Mouse (Mus musculus): ENCODE data around the gene Rnf126.
"Not testable (repeated sequence)": the region's sequence is repeated elsewhere in the genome, so short reads cannot be mapped to it uniquely, and the experiment has no call there.

Rnf126 gene

DNA sequence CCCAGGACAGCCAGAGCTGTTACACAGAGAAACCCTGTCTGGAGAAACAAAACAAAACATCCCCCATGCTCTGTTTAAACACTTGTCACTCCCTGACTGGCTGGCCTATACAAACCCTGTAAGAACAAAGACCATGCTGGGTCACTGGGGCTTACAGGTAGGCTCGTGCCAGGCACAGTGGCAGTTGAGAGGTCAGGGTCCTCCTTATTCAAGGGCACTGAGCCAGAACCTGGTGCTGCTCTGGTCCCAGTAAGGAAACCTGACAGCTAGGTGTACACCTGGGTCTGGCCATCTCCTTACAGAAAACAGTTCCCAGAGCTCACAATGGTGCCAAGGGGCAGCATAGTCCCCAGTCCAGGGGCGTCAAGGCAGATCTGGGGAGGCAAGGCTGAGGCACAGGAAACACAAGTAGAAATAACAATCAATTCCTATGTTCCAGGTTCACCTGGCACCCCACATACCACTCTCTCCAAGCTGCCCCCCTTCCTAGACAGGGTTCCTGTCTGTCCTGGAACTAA, 1.5 kb downstream of the Rnf126 start:
- no peak for DNase-seq (ENCODE audit: low spot score)

DNA sequence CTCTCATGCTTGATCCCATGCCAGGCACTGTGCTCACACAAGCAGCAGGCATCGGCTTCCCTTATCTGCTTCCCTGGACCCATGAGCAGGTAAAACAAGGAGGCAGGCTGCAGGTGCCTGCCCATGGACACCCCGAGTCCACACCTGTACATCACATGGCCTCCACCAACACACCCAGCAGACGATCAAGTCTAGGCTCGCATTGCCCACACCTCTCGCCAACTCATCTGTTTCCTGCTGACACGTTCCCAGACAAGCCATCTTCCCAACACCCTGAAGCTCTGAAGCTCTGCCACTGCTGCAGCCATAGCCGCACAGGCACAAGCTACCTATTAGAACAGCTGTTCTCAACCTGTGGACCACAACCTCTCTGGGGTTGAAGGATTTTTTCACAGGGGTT, 2.5 kb downstream of the Rnf126 start:
- no peak for DNase-seq (ENCODE audit: low spot score)

DNA sequence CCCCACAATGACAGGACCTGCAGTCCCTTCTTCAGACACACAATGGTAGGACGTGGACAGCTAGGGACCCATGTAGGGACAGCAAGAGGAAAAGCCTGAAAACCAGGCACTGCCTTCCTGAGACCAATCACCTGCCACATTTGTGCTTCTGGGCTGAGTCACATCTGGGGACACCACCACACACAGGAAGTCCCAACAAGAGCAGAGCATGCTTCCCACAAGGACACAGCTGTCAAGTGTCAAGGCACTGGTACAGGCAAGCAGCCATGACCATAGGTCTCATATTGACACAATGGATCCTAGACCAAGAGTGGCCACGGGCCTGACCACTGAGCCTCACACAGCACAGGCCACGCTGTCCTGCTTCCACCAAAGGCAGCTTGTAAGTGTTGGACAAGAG, 3.9 kb downstream of the Rnf126 start:
- DNase-seq (ENCODE audit: low spot score), result no peak

DNA sequence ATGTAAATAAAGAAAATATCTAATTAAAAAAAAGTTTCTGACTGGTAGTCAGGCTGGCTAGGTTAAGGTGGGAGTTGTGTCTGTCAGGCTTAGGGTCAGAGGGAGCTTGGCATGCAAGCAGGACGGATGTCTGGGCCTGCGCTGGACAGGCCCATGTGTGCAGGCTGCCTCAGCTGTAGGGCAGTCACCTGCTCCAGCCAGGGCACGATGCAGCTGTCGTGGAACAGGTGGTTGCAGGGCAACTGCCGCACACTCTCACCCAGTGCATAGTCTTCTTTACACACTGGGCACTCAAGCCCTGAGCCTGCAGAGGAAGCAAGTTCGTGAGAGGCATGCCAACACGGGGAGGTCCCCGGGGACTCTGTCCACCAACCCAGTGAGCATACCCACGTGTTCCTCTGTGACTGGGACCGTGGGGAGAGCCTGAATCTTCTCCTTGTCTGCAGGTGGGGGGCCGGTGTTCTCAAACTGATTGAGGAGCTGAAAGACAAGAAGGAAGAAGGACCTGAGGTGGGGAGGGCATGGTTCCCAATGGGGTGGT, 6.1 kb downstream of the Rnf126 start:
- DNase-seq (ENCODE audit: low spot score), result no peak

DNA sequence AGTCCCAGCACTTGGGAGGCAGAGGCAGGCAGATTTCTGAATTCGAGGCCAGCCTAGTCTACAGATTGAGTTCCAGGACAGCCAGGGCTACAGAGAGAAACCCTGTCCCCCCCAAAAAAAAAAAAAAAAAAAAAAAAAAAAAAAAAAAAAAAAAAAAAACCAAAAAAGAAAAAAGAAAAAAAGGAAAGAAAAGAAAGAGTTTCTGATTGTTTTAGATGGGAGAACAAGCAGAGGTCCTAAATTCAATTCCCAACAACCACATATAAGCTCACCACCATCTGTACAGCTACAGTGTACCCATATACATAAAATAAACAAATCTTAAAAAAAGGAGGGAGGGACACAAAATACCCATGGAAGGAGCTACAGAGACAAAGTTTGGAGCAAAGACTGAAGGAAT, 7.1 kb downstream of the Rnf126 start:
- not testable (repeated sequence) for DNase-seq (ENCODE audit: low spot score)

DNA sequence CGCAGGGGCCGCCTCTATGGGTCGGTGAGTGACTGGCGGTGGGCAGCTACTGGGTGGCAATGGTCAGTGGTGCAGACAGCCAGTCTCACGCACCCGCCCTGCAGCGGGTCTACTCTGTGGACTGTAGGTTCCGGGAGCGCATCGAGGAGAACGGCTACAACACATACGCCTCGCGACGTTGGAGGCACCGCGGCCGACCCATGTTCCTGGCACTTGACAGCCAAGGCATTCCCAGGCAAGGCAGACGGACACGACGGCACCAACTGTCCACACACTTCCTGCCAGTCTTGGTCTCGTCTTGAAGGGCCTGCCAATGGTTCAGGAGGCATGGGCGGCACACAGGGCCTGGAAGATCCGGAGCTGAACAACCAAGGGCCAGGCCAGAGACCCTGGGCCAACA, 10.1 kb downstream of the Rnf126 start:
- DNase-seq (ENCODE audit: low spot score), result no peak

DNA sequence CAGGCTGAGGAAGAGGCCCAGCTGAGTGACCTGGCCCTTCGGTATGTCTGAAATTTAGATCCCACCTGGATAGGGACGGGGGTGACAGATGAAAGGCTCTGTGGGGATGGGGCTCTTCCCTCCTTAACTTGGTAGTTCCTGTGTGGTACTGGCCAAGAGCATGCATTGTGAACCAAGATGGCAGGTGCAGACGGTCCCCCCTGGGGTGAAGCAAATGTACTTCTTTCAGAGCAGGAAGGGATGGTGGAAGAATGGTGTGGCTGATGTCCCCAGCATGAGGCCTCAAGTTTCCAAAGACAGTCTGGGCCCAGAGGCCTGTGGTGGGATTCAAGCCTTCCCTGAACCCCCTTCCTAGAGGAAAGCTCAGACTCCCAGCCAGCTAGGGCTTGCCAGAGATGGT, 10.9 kb downstream of the Rnf126 start:
- DNase-seq (ENCODE audit: low spot score), result no peak

DNA sequence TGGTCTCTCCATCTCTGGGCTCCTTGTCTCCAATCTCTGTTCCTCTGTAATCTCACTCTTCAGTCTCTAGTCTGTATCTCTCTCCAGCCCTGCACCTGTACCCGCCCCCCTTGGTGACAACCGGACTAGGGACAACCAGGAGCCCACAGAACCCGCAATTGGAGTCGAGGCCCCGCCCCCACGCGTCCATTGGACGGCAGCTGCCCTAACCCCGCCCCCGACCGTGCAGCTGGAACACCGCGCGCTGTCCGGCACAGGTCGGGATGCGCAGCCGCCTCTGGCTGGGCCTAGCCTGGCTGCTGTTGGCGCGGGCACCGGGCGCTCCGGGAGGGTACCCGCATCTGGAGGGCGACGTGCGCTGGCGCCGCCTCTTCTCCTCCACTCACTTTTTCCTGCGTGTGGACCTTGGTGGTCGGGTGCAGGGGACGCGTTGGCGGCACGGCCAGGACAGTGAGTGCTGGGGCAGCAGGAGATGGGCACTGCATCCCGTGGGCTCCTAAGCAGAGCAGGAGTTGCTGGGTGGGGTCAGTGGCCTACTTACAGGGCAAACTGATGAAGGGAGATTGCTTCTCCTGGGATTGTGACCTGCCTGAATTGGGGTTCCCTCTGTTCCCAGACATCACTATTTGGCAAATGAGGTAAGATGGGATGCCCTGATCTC, 11.8 kb downstream of the Rnf126 start, which contains the start of gene Fgf22:
TSS of gene Fgf22 (plus strand) at position 221 of the 661 bp plus-strand sequence.
- DNase-seq (ENCODE audit: low spot score), result no peak

DNA sequence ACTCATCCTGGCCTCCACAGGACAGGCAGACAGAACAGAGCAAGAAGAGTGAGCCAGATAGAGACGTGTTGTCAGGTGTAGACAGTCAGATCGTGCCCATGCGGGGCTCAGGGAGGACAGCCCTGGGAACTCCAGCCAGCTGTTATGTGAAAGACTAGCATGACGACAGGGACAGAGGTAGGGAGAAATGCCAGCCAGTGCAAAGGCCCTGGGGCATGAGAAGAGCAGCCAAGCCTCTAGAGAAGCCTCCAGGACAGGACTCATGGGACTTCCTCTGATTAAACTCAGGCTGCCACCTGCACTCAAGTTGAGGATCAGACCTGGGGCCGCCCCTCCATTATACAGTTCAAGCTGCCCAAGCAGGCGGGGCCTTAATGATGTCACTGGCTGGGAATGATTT, 18.3 kb downstream of the Rnf126 start:
- DNase-seq (ENCODE audit: low spot score), result no peak

DNA sequence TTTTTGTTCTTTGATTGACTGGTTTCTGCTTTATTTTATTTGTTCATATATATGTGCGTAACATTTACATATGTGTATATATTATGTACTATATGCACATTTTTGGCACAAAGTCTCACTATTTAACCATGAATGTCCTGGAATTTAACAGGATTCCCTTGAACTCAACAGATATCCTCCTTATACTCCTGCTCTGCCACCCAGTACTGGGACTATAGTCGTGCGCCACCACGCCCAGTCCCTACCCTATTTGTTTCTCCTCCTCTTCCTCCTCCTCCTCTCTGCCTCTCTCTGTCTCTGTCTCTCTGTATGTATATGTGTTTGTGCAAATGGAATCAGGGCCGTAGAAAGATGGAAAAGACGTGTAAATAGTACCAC, 20.0 kb downstream of the Rnf126 start:
- DNase-seq (ENCODE audit: low spot score), result no peak

DNA sequence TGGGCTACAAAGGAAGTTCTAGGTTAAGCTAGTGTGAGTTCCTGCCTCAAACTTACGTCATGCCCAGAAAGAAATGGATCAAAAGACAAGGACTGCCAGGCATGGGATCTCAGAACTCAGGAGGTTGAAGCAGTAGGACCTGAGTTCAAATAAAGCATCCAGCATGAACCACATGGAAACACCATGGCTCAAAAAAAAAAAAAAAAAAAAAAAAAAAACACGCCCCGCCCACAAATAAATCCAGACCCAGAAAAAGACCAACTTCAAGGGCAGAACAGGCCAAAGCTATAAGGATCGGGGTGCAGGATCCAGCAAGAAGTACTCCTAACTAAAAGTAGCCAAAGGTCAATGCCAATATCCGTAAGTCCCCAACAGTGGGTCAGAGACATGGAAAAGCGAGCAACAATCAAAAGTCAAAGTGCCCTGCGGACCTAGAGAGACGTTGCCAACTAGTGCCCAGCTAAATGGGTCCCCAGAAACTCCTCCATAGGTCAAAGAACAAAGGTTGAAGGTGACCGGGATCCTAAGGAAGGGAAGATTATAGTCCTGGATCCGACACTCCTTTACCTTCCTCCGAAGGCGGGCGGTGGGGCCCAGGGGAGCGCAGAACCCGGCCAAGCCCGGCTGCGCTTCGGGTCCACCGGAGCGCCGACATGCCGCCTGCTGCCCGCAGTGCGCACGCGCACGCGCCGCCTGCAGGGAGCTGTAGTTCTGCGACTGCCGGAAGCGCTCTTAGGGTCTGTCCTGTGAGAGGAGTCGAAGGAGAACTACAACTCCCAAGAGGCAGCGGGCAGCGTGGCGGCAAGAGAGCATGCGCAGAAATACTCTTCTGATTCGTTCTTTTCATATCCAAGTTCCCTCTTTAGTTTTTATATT, 20.6 kb downstream of the Rnf126 start, which contains the start of gene Polrmt:
TSS of gene Polrmt (minus strand) at position 684 of the 876 bp plus-strand sequence.
- DNase-seq (ENCODE audit: low spot score), result peak; percentile 79

DNA sequence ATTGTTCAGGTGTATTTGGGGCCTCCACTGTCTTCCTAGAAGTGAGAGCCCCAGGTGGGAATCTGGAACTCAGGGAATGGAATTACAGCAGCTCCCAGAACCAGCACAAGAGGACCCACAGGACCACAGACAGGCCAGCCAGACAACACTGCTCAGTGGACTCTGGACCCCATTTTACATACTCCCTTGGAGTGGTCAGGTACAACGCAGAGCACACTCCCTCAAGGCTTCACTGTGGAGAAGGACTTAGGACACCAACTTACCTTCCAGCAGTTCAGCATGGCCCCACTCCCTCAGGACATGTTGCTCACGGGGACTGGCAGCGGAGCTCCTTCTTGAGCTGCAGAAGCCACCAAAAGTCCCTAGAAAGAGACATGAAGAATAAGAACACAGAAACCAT, 21.3 kb downstream of the Rnf126 start:
- DNase-seq (ENCODE audit: low spot score), result no peak

DNA sequence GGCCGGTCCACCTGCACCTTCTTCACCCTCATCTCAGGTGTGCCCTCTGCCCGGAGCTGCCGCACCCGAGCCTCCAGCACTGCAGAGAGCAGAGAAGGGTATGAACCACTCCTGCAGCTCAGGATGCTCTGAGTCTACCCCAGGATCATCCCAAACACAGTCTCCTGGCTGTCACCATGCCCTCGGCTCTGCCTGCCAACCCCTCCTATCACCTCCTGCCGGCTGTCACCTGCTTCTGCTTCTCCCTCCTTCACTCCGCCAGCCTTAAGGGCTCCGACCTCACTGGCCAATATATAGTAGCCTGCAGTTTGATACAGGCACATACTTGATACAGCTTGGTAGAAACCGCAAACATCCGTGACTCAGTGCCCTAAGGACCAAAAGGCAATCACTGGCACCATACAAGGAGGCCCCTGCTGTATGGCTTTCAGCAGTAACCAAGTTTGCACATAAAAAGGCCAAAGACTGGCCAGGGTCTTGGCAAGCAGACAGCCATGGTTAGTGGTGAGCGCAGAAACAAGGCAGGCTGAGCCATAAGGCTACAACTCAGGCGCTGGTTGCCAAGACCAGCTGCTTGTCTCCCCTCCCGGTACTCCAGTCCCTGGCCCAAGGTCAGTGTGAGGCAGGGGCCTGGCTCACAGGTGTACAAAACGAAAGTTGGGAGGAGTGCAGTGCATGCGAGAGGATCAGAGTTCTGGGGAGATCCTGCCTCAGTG, 22.9 kb downstream of the Rnf126 start:
- no peak for DNase-seq (ENCODE audit: low spot score)

DNA sequence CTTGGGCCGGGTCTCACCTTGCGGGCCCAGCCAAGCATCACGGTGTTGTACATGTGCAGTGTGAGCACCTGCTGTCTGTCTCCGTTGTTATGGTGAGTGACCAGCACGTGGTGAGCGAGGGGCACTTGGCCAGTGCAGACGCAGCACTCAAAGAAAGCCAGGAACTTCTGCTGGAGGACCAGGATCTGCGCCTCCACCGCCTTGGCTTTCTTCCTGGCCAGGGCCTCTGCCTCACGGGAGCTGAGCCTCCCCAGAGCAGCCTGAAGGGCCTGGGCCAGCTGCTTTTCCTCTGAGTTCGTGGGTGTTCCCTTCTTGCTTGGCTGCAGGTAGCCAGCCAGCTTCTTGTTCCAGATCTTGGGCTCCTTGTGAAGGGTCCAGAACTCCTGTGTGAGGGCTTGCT, 23.6 kb downstream of the Rnf126 start:
- no peak for DNase-seq (ENCODE audit: low spot score)

DNA sequence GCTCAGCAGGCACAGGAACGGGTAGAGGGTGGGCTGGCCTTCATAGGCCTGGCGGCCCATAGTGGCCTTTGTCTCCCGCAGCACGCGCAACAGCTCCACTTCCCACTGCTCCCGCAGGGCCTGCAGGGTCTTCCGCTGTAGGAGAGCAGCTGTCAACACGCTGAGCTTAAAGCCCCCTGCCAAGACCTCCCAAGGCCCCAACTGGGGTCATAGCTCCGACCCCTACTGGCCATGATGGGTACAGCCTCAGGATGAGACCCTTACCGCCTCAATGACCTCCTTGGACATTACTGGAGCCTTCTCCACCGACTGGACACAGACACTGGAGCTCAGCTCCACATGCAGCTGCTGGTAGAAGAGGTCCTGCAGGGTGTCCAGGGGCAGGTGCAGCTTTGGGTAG, 25.9 kb downstream of the Rnf126 start:
- DNase-seq (ENCODE audit: low spot score), result no peak

DNA sequence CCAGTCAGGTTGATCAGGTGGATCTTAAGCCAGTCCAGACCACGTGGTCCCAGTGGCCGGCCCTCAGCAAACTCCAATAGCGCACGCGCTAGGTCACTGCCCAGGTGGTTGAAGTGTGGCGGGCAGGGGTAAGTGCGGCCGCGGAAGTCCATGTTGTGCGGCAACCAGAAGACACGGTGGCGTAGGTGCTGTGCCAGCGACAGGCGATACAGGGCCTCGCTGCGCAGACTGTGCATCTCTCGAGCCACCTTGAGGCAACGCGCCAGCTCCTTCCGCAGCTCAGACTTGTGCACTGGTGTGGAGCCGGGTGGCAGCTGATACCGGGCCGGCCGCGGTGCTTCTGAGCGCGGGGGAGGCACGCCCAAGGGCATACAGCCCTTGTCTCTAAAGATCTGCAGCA, 27.5 kb downstream of the Rnf126 start:
- no peak for DNase-seq (ENCODE audit: low spot score)

DNA sequence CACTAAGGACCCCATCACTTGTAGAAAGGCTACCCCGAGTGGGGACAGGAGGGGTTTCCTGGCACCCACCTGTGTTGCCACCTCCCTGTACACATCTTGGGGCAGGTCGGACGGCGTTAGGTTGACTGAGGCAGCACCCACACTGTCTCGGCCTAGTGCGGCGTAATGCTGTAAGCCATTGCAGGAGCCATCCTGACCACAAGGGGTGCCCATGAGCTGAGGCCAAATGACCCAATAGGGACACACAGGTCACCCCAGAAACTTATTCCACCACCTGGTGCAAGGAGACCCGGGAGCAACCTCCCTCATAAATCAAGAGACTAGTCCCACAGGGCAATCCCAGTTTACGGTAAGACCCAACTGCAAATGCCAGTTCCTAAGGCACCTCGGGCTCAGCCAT, 28.5 kb downstream of the Rnf126 start:
- DNase-seq (ENCODE audit: low spot score), result no peak

DNA sequence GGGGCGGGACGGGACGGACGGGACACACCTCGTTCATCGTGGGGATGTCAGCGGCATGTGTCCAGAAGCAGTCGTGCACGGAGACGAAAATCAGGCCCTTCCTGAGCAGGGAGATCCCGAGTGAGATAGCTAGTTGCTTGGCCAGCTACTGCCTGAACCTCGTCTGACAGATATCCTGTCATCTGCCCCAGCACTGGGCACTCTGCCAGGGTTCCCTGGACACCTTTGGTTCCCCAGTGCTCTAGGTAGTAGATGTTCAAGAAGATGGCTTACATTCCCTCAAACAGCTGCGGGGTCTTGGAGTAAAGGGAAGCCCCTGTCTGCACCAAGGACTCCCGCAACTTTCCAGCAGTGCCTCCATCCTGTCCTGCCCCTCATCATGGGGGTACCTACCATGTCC, 30.0 kb downstream of the Rnf126 start:
- DNase-seq (ENCODE audit: low spot score), result no peak

DNA sequence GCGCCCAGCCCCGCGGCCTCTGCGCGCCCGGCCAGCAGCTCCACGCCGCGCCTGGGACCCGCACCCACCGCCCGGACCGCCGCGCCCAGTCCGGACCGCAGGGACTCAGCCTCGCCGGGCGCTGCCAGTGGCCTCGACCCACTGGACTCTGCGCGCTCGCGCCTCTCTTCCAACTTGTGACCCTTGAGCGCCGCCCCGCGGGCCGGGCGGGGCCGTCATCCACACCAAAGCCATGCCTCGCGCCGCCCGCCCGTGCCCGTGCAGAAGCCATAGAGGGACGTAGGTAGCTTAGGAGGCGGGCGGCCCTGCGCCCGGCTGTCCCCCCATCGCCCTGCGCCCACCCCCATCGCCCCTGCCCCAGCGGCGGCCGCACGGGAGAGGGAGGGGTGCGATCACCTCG, 31.4 kb downstream of the Rnf126 start:
- DNase-seq (ENCODE audit: low spot score), result no peak

DNA sequence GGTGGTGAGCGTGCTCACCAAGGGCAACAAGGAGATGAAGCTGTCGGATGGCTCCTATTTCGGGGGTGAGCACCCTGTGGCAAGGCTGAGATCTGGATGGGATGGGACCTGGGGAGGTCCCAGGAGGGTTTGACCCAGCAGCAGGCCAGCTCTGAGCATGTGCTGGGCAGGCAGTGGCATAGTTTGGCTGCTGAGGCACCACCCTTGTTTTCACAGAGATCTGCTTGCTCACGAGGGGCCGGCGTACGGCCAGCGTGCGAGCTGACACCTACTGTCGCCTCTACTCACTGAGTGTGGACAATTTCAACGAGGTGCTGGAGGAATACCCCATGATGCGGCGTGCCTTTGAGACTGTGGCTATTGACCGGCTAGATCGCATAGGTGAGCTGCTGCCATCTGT, 32.9 kb downstream of the Rnf126 start:
- no peak for DNase-seq (ENCODE audit: low spot score)

DNA sequence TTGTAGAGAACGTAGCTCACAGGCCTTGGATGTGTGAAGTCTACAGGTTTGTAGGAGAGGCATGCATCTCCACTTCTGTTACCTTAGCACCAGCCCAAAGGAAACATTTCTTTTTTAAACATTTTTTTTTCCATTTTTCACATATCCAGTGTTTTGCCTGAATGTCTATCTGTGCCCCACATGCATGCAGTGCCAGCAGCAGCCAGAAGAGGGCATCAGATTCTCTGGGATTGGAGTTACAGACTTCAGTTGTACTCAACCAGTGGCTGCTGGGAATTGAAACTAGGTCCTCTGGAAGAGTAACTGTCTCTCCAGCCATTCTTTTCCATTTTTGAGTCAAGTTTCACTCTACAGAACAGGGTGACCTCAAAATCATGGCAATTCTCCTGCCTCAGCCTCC, 34.3 kb downstream of the Rnf126 start:
- DNase-seq (ENCODE audit: low spot score), result no peak

DNA sequence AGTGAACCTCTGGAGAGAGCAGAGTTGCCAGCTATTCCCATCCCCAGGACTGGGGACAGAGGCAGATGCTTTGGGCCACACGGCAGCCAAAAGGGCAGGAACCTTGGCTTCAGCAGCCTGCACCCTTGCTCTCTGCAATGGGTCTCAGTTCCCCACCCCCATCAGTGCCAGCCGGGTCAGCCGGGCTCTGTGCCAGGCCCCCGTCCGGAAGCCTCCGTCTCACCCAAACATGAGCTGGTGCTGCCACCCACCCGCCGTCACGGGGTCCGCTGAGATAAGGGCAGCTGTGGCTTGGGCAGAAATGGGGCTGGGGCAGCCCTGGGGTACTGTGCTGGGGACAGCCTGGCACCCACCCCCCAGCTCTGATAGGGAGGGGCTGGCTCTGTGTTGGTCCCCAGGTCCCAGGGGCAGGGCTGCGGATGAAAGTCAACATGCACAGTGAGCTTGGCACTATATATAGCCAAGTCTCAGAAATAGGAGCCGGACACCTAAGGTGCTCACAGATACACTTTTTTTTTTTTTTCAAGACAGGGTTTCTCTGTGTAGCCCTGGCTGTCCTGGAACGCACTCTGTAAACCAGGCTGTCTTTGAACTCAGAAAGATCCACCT, 37.3 kb downstream of the Rnf126 start:
- no peak for DNase-seq (ENCODE audit: low spot score)

Data from ovary, postnatal 10 days (tissue).